Mouse (Mus musculus): ENCODE measurements around the gene Fsd1l. TPM values are rescaled to one million over a fixed set of nuclear protein-coding genes. Genes with fewer than 3 reads are reported as not detected.

Gene Fsd1l
- total and polyA plus RNA-seq, 3 experiments, result 0.25 to 0.39 (median 0.26) TPM

DNA sequence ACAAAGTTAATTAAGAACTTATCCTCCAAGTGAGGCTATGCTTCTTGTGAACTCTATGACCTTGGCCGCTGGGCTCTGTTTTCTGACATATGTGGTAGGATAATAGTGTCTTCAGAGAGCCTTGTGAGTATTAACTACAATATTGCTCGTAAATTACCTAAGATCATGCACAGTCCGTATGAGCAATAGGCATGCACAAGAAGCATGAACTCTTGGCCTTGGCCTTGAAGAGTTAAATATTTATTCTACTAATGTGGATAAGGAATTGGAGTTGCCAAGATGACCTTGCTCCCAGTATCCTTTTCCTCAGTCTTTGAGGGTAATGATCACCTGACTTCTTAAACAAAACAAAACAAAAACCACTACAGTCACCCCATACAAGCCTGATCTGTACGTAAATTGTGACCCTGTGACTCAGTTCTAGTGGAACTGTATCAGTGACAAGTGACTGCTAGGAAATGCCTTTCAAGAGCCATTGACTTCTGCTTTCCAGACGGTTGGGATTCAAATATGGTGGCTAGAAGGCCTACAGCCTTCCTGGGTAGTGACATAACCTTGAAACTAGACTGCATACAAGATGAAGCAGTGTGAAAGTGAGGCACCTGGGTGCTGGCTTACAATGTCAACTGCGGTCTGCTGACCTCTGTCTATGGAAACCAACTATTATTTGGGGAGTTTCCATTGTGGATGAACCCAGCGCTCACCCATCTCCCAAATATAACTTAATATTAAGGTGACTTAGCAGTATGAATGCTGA lies 40.4 kb upstream of the Fsd1l start:
- Histone ChIP-seq H3K4me3 (replicated peaks in 1 of 3; ENCODE audit: low read depth in 2 of 3, low read length in 2 of 3, poor library complexity in 1 of 3) (no peak overlapping the region), H3K27ac (ENCODE audit: insufficient read depth, low read depth) (no peak overlapping the region), H3K36me3 (replicated peaks in 1 of 2; ENCODE audit: control insufficient read depth in 1 of 2, insufficient read depth in 1 of 2, low read length in 1 of 2) (no peaks in the 10 kb centered on the region), H3K9ac (ENCODE audit: insufficient read depth, low read depth) (no peak overlapping the region), H3K79me2 (replicated peaks; ENCODE audit: control insufficient read depth, extremely low read depth, insufficient read depth, poor library complexity, severe bottlenecking) (no peaks in the 10 kb centered on the region), H3K4me2 (ENCODE audit: insufficient read depth, low read depth, poor library complexity, severe bottlenecking) (peak overlapping the region; percentile 11; the same call in 1 of the 2 replicates), H3K9me3 (replicated peaks; ENCODE audit: low read length) (peaks cover 4% of the 10 kb centered on the region), H3K4me1 (ENCODE audit: control insufficient read depth in 1 of 2, insufficient read depth in 2 of 2) (peaks cover 0 to 26% of the 10 kb centered on the region in 2 experiments; a peak in 2 of 4 replicates), H3K27me3 (replicated peaks) (peaks cover 4% of the 10 kb centered on the region)
- in situ Hi-C loops (cut with MboI; ENCODE audit: low pct_ligation_motif_present, low pct_unique_long_range_greater_than_20kb, low sequenced_read_pairs), result loop anchor here (10.0 to 25.0 kb wide), 3 partner anchors 206 to 479 kb away; partner anchors contain the start of gene Tmem38b
- 0 out of 2 replicates have a peak, but pooled peaks have one; percentile 53 for TF ChIP-seq RCOR1 (conservative IDR thresholded peaks at IDR 0.05; ENCODE audit: low read depth, low read length)
- TF ChIP-seq JUND (conservative IDR thresholded peaks at IDR 0.05; ENCODE audit: low read depth, low read length), result peak; percentile 58; the same call in 1 of the 2 replicates
- TF ChIP-seq NELFE (IDR thresholded peaks at IDR 0.05; ENCODE audit: low read depth, low read length), result no peak
- no peak for TF ChIP-seq ZNF384 (IDR thresholded peaks at IDR 0.05; ENCODE audit: low read depth, low read length)
- TF ChIP-seq EP300 (IDR thresholded peaks at IDR 0.05; ENCODE audit: low read length), result peak; percentile 86
- peak; percentile 86 for TF ChIP-seq BHLHE40 (IDR thresholded peaks at IDR 0.05; ENCODE audit: low read depth, low read length)
- peak; percentile 50 for TF ChIP-seq TCF12 (IDR thresholded peaks at IDR 0.05; ENCODE audit: low read depth, low read length)
- no peak for TF ChIP-seq KAT2A (IDR thresholded peaks at IDR 0.05; ENCODE audit: insufficient replicate concordance, low read length)
- TF ChIP-seq MAX (IDR thresholded peaks at IDR 0.05; ENCODE audit: low read length), result peak; percentile 41; the same call in 1 of the 2 replicates
- TF ChIP-seq HCFC1 (IDR thresholded peaks at IDR 0.05; ENCODE audit: low read depth, low read length), result peak; percentile 13; the same call in 1 of the 2 replicates
- TF ChIP-seq SIN3A (IDR thresholded peaks at IDR 0.05; ENCODE audit: low read length), result peak; percentile 63; the same call in 1 of the 2 replicates
- no peak for TF ChIP-seq MYC (IDR thresholded peaks at IDR 0.05; ENCODE audit: low read depth, low read length)
- TF ChIP-seq MEF2A (IDR thresholded peaks at IDR 0.05; ENCODE audit: borderline replicate concordance, low read depth, low read length), result peak; percentile 68; the same call in 1 of the 2 replicates
- TF ChIP-seq ZC3H11A (IDR thresholded peaks at IDR 0.05; ENCODE audit: low read depth, low read length), result no peak
- peak; percentile 79 for TF ChIP-seq IRF4 (IDR thresholded peaks at IDR 0.05; ENCODE audit: low read depth, low read length)
- TF ChIP-seq ELF1 (IDR thresholded peaks at IDR 0.05; ENCODE audit: low read depth, low read length), result peak; percentile 19; the same call in 1 of the 2 replicates
- no peak for TF ChIP-seq CHD1 (IDR thresholded peaks at IDR 0.05; ENCODE audit: low read depth, low read length)
- TF ChIP-seq ETS1 (conservative IDR thresholded peaks at IDR 0.05; ENCODE audit: low read depth, low read length), result peak; percentile 88
- peak; percentile 84 for TF ChIP-seq MAFK (IDR thresholded peaks at IDR 0.05; ENCODE audit: insufficient replicate concordance, low read length)
- DNase-seq (ENCODE audit: extremely low read depth), result peak; percentile 89
- dilution Hi-C loops (cut with MboI; ENCODE audit: extremely low pct_ligation_motif_present, extremely low pct_unique_long_range_greater_than_20kb, low sequenced_read_pairs), result no loop called here

Measured in CH12.LX (cell line).